Mouse (Mus musculus): Measurements from ENCODE around the gene Otulinl. TPM values are rescaled to one million over a fixed set of nuclear protein-coding genes. Genes with fewer than 3 reads are reported as not detected.
A peak's percentile ranks its signal among the peaks of the same experiment; 100 is the strongest.

Gene Otulinl
- polyA plus RNA-seq, 1 experiment: 1.4 TPM

GRCm38 (mm10) chr15:27641171-27641570, 40.2 kb downstream of the Otulinl start:
- peaks cover 7% of the 10 kb centered on the region for H3K27me3 ChIP-seq (replicated peaks)
- H3K4me1 ChIP-seq: peaks cover 7% of the 10 kb centered on the region
- H3K36me3 ChIP-seq (replicated peaks; ENCODE audit: low read length): no peaks in the 10 kb centered on the region
- TF ChIP-seq GATA1 (IDR thresholded peaks at IDR 0.05; ENCODE audit: borderline replicate concordance, low read length) (no peak), FLI1 (IDR thresholded peaks at IDR 0.05; ENCODE audit: low read length) (no peak)
- H3K4me3 ChIP-seq (replicated peaks): no peak overlapping the region
- peaks cover 3% of the 10 kb centered on the region; the same call in 1 of the 2 replicates for H3K9me3 ChIP-seq

GRCm38 (mm10) chr15:27633941-27634900, 47.2 kb downstream of the Otulinl start:
- H3K4me3 ChIP-seq (replicated peaks): no peak overlapping the region
- no peak for TF ChIP-seq GATA1 (IDR thresholded peaks at IDR 0.05; ENCODE audit: borderline replicate concordance, low read length)
- no peak for TF ChIP-seq FLI1 (IDR thresholded peaks at IDR 0.05; ENCODE audit: low read length)
- peaks cover 4% of the 10 kb centered on the region for H3K27me3 ChIP-seq (replicated peaks)
- H3K36me3 ChIP-seq (replicated peaks; ENCODE audit: low read length): no peaks in the 10 kb centered on the region
- peaks cover 11% of the 10 kb centered on the region for H3K4me1 ChIP-seq
- no peaks in the 10 kb centered on the region for H3K9me3 ChIP-seq

- peak within 1 kb of the TSS; percentile 95 for H3K4me3 ChIP-seq (replicated peaks)
- H3K36me3 ChIP-seq (replicated peaks; ENCODE audit: low read length): peaks cover 31% of the 10 kb centered on the region
- H3K9me3 ChIP-seq: no peaks in the 10 kb centered on the region
- H3K27me3 ChIP-seq (replicated peaks): peaks cover 4% of the 10 kb centered on the region
- TF ChIP-seq FLI1 (IDR thresholded peaks at IDR 0.05; ENCODE audit: low read length): no peak
- no peak for TF ChIP-seq GATA1 (IDR thresholded peaks at IDR 0.05; ENCODE audit: borderline replicate concordance, low read length)
- H3K4me1 ChIP-seq: peaks cover 46% of the 10 kb centered on the region
These were observed 50.6 kb downstream of the Otulinl start, which contains the start of gene Otulin for GRCm38 (mm10) chr15:27630601-27631383. TSS of gene Otulin (minus strand) at chr15:27630693.

- H3K9me3 ChIP-seq: no peaks in the 10 kb centered on the region
- H3K27me3 ChIP-seq (replicated peaks): peaks cover 4% of the 10 kb centered on the region
- TF ChIP-seq FLI1 (IDR thresholded peaks at IDR 0.05; ENCODE audit: low read length): no peak
- no peak for TF ChIP-seq GATA1 (IDR thresholded peaks at IDR 0.05; ENCODE audit: borderline replicate concordance, low read length)
- peak overlapping the region; percentile 95 for H3K4me3 ChIP-seq (replicated peaks)
- H3K4me1 ChIP-seq: peaks cover 53% of the 10 kb centered on the region
- peaks cover 35% of the 10 kb centered on the region for H3K36me3 ChIP-seq (replicated peaks; ENCODE audit: low read length)
These were observed 51.4 kb downstream of the Otulinl start for GRCm38 (mm10) chr15:27629800-27630600.

GRCm38 (mm10) chr15:27629046-27629445, 52.3 kb downstream of the Otulinl start:
- peaks cover 63% of the 10 kb centered on the region for H3K4me1 ChIP-seq
- no peaks in the 10 kb centered on the region for H3K9me3 ChIP-seq
- TF ChIP-seq FLI1 (IDR thresholded peaks at IDR 0.05; ENCODE audit: low read length) (no peak), GATA1 (IDR thresholded peaks at IDR 0.05; ENCODE audit: borderline replicate concordance, low read length) (no peak)
- no peaks in the 10 kb centered on the region for H3K27me3 ChIP-seq (replicated peaks)
- peaks cover 43% of the 10 kb centered on the region for H3K36me3 ChIP-seq (replicated peaks; ENCODE audit: low read length)
- peak overlapping the region; percentile 95 for H3K4me3 ChIP-seq (replicated peaks)

GRCm38 (mm10) chr15:27627794-27628193, 53.6 kb downstream of the Otulinl start:
- Histone ChIP-seq H3K36me3 (replicated peaks; ENCODE audit: low read length) (peaks cover 55% of the 10 kb centered on the region), H3K4me3 (replicated peaks) (peak overlapping the region; percentile 78), H3K9me3 (no peaks in the 10 kb centered on the region), H3K27me3 (replicated peaks) (no peaks in the 10 kb centered on the region), H3K4me1 (peaks cover 76% of the 10 kb centered on the region)
- TF ChIP-seq GATA1 (IDR thresholded peaks at IDR 0.05; ENCODE audit: borderline replicate concordance, low read length) (no peak), FLI1 (IDR thresholded peaks at IDR 0.05; ENCODE audit: low read length) (no peak)

- TF ChIP-seq GATA1 (IDR thresholded peaks at IDR 0.05; ENCODE audit: borderline replicate concordance, low read length) (no peak), FLI1 (IDR thresholded peaks at IDR 0.05; ENCODE audit: low read length) (no peak)
- H3K9me3 ChIP-seq: no peaks in the 10 kb centered on the region
- H3K4me3 ChIP-seq (replicated peaks): peak overlapping the region; percentile 87
- peaks cover 67% of the 10 kb centered on the region for H3K36me3 ChIP-seq (replicated peaks; ENCODE audit: low read length)
- H3K27me3 ChIP-seq (replicated peaks): no peaks in the 10 kb centered on the region
- peaks cover 87% of the 10 kb centered on the region for H3K4me1 ChIP-seq
These were observed 55.1 kb downstream of the Otulinl start for GRCm38 (mm10) chr15:27626314-27626713.

GRCm38 (mm10) chr15:27625890-27626255, 55.5 kb downstream of the Otulinl start:
- TF ChIP-seq GATA1 (IDR thresholded peaks at IDR 0.05; ENCODE audit: borderline replicate concordance, low read length) (no peak), FLI1 (IDR thresholded peaks at IDR 0.05; ENCODE audit: low read length) (no peak)
- H3K4me1 ChIP-seq: peaks cover 87% of the 10 kb centered on the region

More at GRCm38 (mm10) chr15:27625890-27626255, 55.5 kb downstream of the Otulinl start:
- Histone ChIP-seq H3K36me3 (replicated peaks; ENCODE audit: low read length) (peaks cover 71% of the 10 kb centered on the region), H3K9me3 (no peaks in the 10 kb centered on the region), H3K27me3 (replicated peaks) (no peaks in the 10 kb centered on the region), H3K4me3 (replicated peaks) (peak overlapping the region; percentile 87)
